ENCODE assay signal across 20 mouse cellular contexts in the genomic region with DNA sequence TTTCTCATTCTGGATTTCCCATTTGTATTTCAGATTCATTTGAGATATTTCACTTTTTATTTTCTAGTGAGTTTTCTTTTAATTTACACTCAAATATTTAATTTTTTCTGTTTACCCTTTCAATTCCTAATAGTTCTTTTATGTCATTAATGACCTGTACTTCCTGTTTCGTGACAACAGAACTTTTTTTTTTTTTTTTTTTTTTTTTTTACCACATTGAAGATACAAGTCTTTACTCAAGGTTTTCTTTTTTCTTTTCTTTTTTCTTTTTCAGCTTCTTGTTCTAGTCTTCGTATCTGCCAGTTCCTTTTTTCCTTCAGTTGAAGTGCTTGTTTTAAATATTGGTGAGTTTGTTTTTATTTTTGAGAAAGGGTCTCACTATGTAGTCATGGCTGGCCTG. TPM values are rescaled to one million over a fixed set of nuclear protein-coding genes. Genes with fewer than 3 reads are reported as not detected.
A peak's percentile ranks its signal among the peaks of the same experiment; 100 is the strongest.
DNase-seq lines count a peak whose midpoint lies in the region; TF ChIP-seq lines count a peak whose summit lies in the region.
"Had no signal": no experiment of that assay in that cellular context is flagged by ENCODE, and none has a peak within 500 bp of the region (broad histone marks: within the 10 kb centered on the region; RNA-seq: fewer than 3 reads in every experiment).

No protein-coding gene starts in this region.

- H3K4me1 ChIP-seq in CH12.LX (ENCODE audit: control insufficient read depth in 1 of 2, insufficient read depth in 2 of 2) = peaks cover 0 to 3% of the 10 kb centered on the region in 2 experiments; a peak in 1 of 4 replicates
- H3K4me1 ChIP-seq in MEL (ENCODE audit: control insufficient read depth in 1 of 2, insufficient read depth in 2 of 2, low read length in 2 of 2) = peaks cover 5 to 9% of the 10 kb centered on the region in 2 experiments

- H3K4me3 ChIP-seq in CH12.LX (replicated peaks in 1 of 3; ENCODE audit: low read depth in 2 of 3, low read length in 2 of 3, poor library complexity in 1 of 3) (no peak overlapping the region), MEL (ENCODE audit: control insufficient read depth in 1 of 2, insufficient read depth in 1 of 2, low read depth in 2 of 2, low read length in 2 of 2) (no peak overlapping the region)

- H3K9me3 ChIP-seq in CH12.LX (replicated peaks; ENCODE audit: low read length) (no peaks in the 10 kb centered on the region), MEL (replicated peaks; ENCODE audit: insufficient read depth, low read length) (no peaks in the 10 kb centered on the region)
- H3K9me3 ChIP-seq: G1E had no signal

- H3K27ac ChIP-seq in CH12.LX (ENCODE audit: insufficient read depth, low read depth) (no peak overlapping the region), MEL (ENCODE audit: control insufficient read depth, low read depth, low read length) (no peak overlapping the region)

- H3K79me2 ChIP-seq in CH12.LX (replicated peaks; ENCODE audit: control insufficient read depth, extremely low read depth, insufficient read depth, poor library complexity, severe bottlenecking) (no peaks in the 10 kb centered on the region), MEL (ENCODE audit: control insufficient read depth, insufficient read depth, low read length, poor library complexity) (no peaks in the 10 kb centered on the region)

- TF ChIP-seq POLR2A in CH12.LX (IDR thresholded peaks at IDR 0.05; ENCODE audit: low read depth, low read length) = no peak
- TF ChIP-seq POLR2A in MEL (IDR thresholded peaks at IDR 0.05; ENCODE audit: control insufficient read depth in 1 of 2, insufficient read depth in 1 of 2, low read depth in 1 of 2, low read length in 2 of 2, poor library complexity in 1 of 2) = no peak

- TF ChIP-seq RAD21 in CH12.LX (IDR thresholded peaks at IDR 0.05; ENCODE audit: low read depth, low read length) = no peak
- TF ChIP-seq RAD21 in MEL (IDR thresholded peaks at IDR 0.05; ENCODE audit: low read depth, low read length) = no peak

- DNase-seq in CH12.LX (ENCODE audit: extremely low read depth) (no peak), MEL (ENCODE audit: low read depth, low spot score) (peak; percentile 20)
- DNase-seq in natural killer cell, adult 2 months (ENCODE audit: low spot score in 2 of 2) = no peak
- no peak for DNase-seq in layer of hippocampus, postnatal 10 days (ENCODE audit: low spot score in 2 of 2)
- DNase-seq: adrenal gland, adult 2 months; adrenal gland, adult 8-10 months; adrenal gland, postnatal 10 days; adrenal gland, postnatal 14 days; adrenal gland, postnatal 25 days; adrenal gland, postnatal 36 days; B cell, adult 2 months; cerebellum, adult 11 months; cerebellum, adult 11-12 months; cerebellum, adult 18-20 months; cerebellum, adult 2 months; cerebellum, adult 8-10 months had no signal

- in situ Hi-C loops in CH12.LX (cut with MboI; ENCODE audit: low pct_ligation_motif_present, low pct_unique_long_range_greater_than_20kb, low sequenced_read_pairs) = no loop called here

- H3K9ac ChIP-seq in CH12.LX (ENCODE audit: insufficient read depth, low read depth) (no peak overlapping the region), MEL (ENCODE audit: control insufficient read depth, low read depth, low read length, poor library complexity, severe bottlenecking) (no peak overlapping the region)

- dilution Hi-C loops in CH12.LX (cut with MboI; ENCODE audit: extremely low pct_ligation_motif_present, extremely low pct_unique_long_range_greater_than_20kb, low sequenced_read_pairs) = no loop called here

- no peaks in the 10 kb centered on the region for H3K36me3 ChIP-seq in CH12.LX (replicated peaks in 1 of 2; ENCODE audit: control insufficient read depth in 1 of 2, insufficient read depth in 1 of 2, low read length in 1 of 2)
- peaks cover 0 to 4% of the 10 kb centered on the region in 2 experiments; a peak in 2 of 4 replicates for H3K36me3 ChIP-seq in MEL (ENCODE audit: control insufficient read depth in 1 of 2, insufficient read depth in 2 of 2, low read length in 2 of 2)
- H3K36me3 ChIP-seq: G1E had no signal

- no peak overlapping the region for H3K4me2 ChIP-seq in CH12.LX (ENCODE audit: insufficient read depth, low read depth, poor library complexity, severe bottlenecking)

- TF ChIP-seq EP300 in CH12.LX (IDR thresholded peaks at IDR 0.05; ENCODE audit: low read length) (no peak), MEL (IDR thresholded peaks at IDR 0.05; ENCODE audit: low read depth in 1 of 2, low read length in 2 of 2) (no peak)

- TF ChIP-seq CTCF in CH12.LX (conservative IDR thresholded peaks at IDR 0.05 in 1 of 2, IDR thresholded peaks at IDR 0.05 in 1 of 2; ENCODE audit: low read depth in 2 of 2, low read length in 2 of 2) (no peak), MEL (IDR thresholded peaks at IDR 0.05 in 2 of 3, conservative IDR thresholded peaks at IDR 0.05 in 1 of 3; ENCODE audit: control insufficient read depth in 1 of 3, insufficient read depth in 1 of 3, low read depth in 2 of 3, low read length in 3 of 3, poor library complexity in 1 of 3, severe bottlenecking in 1 of 3) (no peak)

- H3K27me3 ChIP-seq in CH12.LX (replicated peaks) = no peaks in the 10 kb centered on the region
- no peaks in the 10 kb centered on the region for H3K27me3 ChIP-seq in MEL (ENCODE audit: control insufficient read depth in 1 of 2, insufficient read depth in 2 of 2, low read length in 2 of 2)
- H3K27me3 ChIP-seq: Patski had no signal

TF ChIP-seq in CH12.LX, 34 proteins besides CTCF, POLR2A, EP300 and RAD21:
- TF ChIP-seq MAX (IDR thresholded peaks at IDR 0.05; ENCODE audit: low read length) (no peak), MYC (IDR thresholded peaks at IDR 0.05; ENCODE audit: low read depth, low read length) (no peak), PAX5 (IDR thresholded peaks at IDR 0.05; ENCODE audit: low read length) (no peak), ZC3H11A (IDR thresholded peaks at IDR 0.05; ENCODE audit: low read depth, low read length) (no peak), MEF2A (IDR thresholded peaks at IDR 0.05; ENCODE audit: borderline replicate concordance, low read depth, low read length) (no peak), ZNF384 (IDR thresholded peaks at IDR 0.05; ENCODE audit: low read depth, low read length) (peak; percentile 67), TCF12 (IDR thresholded peaks at IDR 0.05; ENCODE audit: low read depth, low read length) (no peak)

TF ChIP-seq in MEL, 35 proteins besides CTCF, POLR2A, EP300 and RAD21:
- TF ChIP-seq UBTF (IDR thresholded peaks at IDR 0.05; ENCODE audit: borderline replicate concordance, insufficient read depth, low read depth, low read length) (no peak), MYC (IDR thresholded peaks at IDR 0.05; ENCODE audit: low read depth, low read length) (0 out of 2 replicates have a peak, but pooled peaks have one; percentile 19), ZNF384 (IDR thresholded peaks at IDR 0.05; ENCODE audit: low read depth, low read length) (peak; percentile 94), NELFE (IDR thresholded peaks at IDR 0.05; ENCODE audit: low read depth, low read length) (no peak), ELF1 (IDR thresholded peaks at IDR 0.05; ENCODE audit: low read depth, low read length) (peak; percentile 42; the same call in 1 of the 2 replicates)

RNA-seq across cellular contexts. Expression of gene Gkap1, which starts 29.7 kb away (rescaled TPM):
- 0.76 and 2.0 TPM in 2 replicates for total RNA-seq in CH12.LX (2012; rRNA removed)
- total RNA-seq in CH12.LX (2014; rRNA removed) = 0.74 and 0.82 TPM in 2 replicates
- 1.3 and 1.5 TPM in 2 replicates for polyA plus RNA-seq in CH12.LX (2012; ENCODE audit: insufficient read length, low read depth)
- total RNA-seq in MEL (2012; rRNA removed) = 26.7 and 27.6 TPM in 2 replicates
- 10 to 100 TPM in 1 of 2 experiments, not detected in 1; 34.1 TPM for polyA plus RNA-seq in MEL (2012; ENCODE audit: insufficient read depth in 1 of 2, insufficient read length in 2 of 2, low read depth in 1 of 2, low replicate concordance in 2 of 2, missing spikeins in 1 of 2)
- total RNA-seq in layer of hippocampus, postnatal 10 days (2021) = 10 to 100 TPM; 24.3 to 24.6 TPM

RNA-seq across cellular contexts. Expression of gene Kif27, which starts 53.7 kb away (rescaled TPM):
- total RNA-seq in CH12.LX (2012; rRNA removed) = not detected in 2 replicates
- not detected in 2 replicates for total RNA-seq in CH12.LX (2014; rRNA removed)
- polyA plus RNA-seq in CH12.LX (2012; ENCODE audit: insufficient read length, low read depth) = not detected in 2 replicates
- 0.13 and 0.42 TPM in 2 replicates for total RNA-seq in MEL (2012; rRNA removed)
- polyA plus RNA-seq in MEL (2012; ENCODE audit: insufficient read depth in 1 of 2, insufficient read length in 2 of 2, low read depth in 1 of 2, low replicate concordance in 2 of 2, missing spikeins in 1 of 2) = under 1 TPM in 1 of 2 experiments, not detected in 1; 0.13 TPM
- total RNA-seq in layer of hippocampus, postnatal 10 days (2021) = 1 to 10 TPM; 4.0 to 4.6 TPM
- polyA plus RNA-seq: activated CD4-positive, CD25-positive, alpha-beta regulatory T cell, adult 4 months; CD4-positive, CD25-positive, alpha-beta regulatory T cell, adult 4 months; G1E had no signal

Comparison
In these comparisons a context has a peak if more than half of its experiments do, and no peak if none do; other contexts are left out.
1. Of the 35 proteins assayed by ChIP-seq in both MEL and CH12.LX: peak only in MEL: ELF1 and MYC; only in CH12.LX: none; in both: ZNF384; in neither: 32.